Mouse (Mus musculus): ENCODE data around the gene Nxpe2.
"Not testable (repeated sequence)": the region's sequence is repeated elsewhere in the genome, so short reads cannot be mapped to it uniquely, and the experiment has no call there.

Nxpe2 gene

DNA sequence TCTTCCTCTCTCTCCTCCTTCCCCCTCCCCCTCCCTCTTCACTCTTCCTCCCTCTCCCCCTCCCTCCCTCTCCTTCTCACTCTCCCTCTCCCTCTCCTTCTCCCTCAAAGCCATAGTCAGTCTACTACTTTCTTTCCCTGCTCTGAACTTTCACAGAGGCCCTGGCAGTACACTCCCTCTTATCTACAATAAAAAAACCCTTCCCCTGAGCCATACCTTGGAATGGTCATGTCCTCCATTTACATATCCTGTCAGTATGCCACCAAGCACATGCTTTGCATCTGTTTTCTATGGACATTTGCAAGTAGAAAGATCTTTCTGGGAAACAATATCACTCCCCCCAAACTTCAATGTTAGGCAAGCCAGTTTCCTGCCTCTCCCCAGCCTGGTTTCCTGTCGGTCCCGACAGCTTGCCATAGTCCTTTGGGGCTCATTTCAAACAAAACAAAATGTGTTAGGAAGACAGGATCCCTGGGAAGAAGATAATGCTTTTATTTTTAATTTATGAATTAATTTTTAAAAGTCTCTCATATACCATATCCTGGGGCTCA lies at the start of gene Nxpe2:
Gene Nxpe2 (minus strand): TSS at position 307 of the 551 bp plus-strand sequence.
- DNase-seq (ENCODE audit: low spot score): no peak

DNA sequence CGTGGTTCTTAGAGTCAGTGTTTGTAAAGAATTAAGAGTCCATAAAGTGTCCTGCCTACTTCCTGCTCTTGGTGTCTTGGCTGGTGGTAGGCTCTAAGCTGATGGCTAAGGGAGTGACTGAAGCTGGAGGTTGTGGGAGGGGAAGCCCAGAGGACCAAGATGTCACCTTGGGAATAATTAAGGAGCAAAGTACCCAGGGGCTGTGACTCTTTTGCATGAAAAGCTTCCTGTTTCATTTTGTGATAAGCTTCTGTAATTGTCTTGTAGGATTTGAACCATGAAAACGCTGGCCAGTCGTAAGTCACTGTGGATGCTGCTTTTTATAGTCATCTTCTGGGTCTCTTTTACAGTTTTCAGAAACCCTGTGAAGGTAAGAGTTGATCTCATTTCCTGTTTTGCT lies 36.7 kb upstream of the Nxpe2 start:
- DNase-seq (ENCODE audit: low spot score): no peak

DNA sequence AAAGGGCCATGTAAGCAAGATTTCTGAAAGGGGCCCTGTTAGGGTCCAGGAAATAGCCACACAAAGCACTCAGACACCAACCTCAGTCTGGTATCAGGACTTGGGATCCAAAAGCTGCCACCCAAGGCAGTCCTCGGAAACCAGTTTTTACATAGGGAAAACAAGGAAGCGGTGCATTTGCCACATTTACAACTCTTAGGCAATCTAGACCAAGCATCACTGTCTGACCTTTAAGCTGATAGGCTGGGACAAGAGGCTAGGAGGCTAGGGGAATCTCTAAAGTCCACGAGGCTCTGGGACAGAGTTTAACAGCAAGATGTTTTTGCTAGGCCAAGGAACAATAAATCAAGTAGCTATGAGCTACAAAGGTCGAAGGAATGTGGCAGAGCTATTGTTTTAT lies 35.2 kb upstream of the Nxpe2 start:
- DNase-seq (ENCODE audit: low spot score): peak; percentile 96

DNA sequence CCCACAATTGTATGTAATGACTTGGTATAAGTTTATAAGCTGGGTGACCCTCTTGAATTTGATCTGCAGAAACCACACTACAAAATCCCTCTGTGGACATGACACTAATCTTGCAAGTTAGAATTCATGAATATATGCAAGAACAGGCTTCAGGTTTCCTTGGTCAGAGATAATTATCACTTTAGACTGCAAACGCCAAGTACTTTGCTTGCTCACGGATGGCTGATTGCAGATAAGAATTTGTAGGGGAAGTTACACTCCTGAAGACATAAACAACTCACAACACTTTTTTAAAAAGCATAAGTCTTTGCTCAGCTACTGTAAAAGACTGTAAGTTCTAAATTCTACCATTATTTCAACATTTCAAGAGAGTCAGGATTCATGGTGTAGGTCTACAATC lies 21.1 kb upstream of the Nxpe2 start:
- DNase-seq (ENCODE audit: low spot score): no peak

DNA sequence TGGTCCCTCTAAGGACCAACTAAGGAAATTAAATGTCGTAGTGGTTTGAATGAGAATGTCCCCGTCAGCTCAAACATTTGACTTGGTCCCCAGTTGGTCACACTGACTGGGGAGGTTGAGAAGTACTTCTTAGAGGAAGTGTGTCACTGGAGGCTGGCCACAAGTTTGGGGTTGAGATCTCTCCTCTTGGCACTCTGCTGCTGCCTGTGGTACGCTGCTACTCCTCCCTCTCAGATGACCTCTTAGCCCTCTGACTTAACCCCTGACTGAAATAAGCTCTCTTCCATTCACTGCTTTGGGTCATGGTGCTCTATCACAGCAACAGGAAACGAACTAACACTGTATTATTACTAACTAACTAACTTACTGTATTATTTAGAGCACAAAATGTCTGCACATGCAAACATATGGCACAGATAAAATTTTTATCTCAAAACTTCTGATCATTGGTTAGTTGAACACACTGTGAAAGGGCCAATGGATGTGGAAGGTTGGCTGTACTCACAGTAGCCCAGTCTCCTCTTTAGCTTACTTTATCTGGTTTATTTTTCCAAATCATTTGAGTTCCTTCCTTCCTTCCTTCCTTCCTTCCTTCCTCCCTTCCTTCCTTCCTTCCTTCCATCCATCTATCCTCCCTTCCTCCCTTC lies 20.1 kb upstream of the Nxpe2 start:
- DNase-seq (ENCODE audit: low spot score): peak; percentile 36

DNA sequence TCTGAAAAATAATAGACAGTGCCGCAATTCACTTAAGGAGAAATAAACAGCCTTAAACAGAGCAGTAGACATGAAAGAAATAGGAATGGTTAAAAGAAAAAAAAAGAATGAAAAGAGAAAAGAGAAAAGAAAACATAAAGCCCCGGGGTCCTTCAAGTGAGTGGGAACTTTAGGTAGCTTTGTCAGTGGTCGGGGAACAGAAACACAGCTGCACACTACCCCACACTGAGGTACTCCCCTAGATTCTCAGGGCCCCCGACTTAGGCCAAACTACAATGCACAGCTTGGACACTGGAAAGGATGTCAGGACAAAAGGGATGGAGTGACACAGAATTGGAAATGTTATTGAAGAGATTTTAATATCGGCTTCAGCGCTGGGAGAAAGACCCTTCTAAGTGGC lies 9.5 kb upstream of the Nxpe2 start:
- DNase-seq (ENCODE audit: low spot score): no peak

DNA sequence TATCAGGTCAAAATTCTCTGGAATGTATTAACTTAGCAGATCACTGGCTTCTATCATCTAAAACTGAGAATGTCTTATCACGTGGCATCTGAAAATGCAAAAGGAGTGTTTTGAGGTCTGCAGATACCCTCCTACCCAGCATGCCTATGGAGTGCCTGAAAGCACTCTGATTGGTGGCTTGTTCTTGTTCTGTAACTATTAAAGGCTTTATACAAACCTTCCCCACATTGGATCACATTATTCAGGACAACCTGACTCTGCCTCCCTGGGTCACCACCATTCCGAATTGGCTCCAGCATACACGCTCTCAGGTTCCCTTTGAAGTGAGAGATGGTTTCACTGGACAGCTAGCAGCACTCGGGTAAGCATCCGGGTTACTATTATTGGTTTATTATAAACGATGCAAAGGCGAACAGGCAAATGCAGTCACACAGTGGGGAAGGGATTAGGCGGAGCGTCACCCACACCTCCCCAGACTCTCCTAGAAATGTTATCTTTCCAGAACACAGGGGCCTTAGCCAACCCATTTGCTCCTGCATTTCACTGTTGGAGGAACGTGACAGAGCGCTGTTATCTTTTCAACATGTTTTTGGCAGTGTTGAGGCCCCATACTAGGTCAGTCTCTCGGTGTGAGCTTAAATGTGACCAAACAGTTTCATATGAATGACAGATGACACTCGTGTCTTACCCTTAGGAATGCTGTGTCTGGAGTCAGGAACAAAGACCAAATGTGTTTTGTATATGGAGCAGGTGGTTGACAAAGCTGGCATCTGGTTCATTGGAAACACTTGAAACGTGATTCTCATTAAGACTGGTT lies 8.8 kb upstream of the Nxpe2 start:
- no peak for DNase-seq (ENCODE audit: low spot score)

DNA sequence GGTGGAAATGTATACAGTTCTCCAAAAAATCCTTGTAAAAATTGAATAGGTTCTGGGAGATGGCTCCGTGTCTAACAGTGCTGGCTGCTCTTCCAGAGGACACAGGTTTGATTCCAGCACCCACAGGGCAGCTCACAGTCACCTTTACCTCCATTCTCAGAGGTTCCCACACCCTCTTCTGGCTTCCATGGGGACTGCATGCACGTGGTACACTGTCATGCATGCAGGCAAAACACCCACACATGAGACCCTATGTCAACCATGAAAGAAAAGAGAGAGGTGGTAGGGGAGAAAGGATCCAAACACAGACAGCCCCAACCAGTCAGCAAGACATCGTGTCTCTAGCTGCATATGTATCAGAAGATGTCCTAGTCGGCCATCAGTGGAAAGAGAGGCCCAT lies 7.6 kb upstream of the Nxpe2 start:
- no peak for DNase-seq (ENCODE audit: low spot score)

DNA sequence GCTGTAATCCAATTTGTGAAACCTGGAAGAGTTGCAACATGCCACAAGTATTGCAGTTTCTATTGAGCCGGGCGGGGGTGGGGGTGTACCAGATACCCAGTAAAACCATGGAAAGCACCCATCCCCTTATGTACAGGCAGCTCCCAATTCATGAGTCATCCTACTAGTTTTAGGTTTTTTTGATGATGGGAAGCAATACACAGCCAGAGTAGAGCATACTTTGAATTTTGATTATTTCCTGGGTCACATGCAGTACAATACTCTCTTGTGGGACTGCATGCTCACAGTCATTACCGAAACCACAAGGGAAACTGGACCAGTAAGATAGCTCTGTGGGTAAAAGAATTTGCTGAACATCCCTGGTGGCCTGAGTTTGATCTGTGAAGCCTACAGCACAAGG lies 3.8 kb upstream of the Nxpe2 start:
- DNase-seq (ENCODE audit: low spot score): no peak

DNA sequence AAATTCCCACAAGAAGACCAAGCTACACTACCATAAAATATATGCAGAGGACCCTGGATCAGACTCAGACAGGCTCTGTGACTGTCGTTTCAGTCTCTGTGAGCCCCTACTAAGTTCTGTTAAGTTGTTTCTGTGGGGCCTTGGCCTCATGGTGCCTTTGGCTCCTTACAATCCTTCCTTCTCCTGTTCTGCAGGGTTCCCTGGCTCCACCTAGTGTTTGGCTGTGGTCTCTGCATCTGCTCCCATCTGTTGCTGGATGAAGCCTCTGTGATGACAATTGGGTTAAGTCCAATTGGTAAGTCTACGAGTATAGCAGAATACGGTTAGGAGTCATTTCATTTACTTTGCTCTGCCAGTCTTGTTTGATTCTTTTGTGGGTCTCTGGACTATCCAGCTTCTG lies 1.5 kb upstream of the Nxpe2 start:
- peak; percentile 91 for DNase-seq (ENCODE audit: low spot score)

DNA sequence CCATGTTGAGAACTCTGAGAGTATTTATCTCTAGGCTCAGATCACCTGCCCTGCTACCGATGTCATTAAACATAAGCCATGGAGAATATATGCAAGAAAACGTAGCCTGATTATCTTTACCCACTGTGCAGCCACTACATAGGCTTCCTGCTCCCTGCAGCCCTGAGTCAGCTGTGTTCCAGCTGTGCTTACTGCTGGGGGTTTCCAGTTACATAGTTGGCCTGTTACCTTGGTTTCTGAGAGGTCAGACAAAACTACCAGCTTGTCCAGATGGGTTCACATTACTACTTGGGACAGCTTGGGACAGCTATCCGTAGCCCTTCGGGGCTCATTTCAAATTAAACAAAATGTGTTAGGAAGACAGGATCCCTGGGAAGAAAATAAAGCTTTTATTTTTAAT lies 868 bp upstream of the Nxpe2 start:
- DNase-seq (ENCODE audit: low spot score): no peak

DNA sequence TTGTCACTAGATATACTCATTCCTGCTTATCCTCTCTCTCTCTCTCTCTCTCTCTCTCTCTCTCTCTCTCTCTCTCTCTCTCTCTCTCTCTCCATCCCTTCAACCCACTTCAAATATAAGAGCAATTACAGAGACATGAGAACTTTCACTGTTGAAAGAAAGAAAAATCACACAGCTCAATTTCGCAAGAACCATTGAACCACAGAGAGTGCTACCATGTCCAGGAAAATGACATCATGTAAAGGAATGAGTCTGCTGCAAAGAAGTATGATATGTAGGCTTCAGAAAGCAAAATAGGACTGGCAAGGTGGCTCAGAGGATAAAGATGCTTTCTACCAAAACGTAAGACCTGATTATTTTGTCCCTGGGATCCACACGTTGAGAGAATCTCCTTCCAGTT lies 7.4 kb downstream of the Nxpe2 start:
- peak; percentile 18 for DNase-seq (ENCODE audit: low spot score)

DNA sequence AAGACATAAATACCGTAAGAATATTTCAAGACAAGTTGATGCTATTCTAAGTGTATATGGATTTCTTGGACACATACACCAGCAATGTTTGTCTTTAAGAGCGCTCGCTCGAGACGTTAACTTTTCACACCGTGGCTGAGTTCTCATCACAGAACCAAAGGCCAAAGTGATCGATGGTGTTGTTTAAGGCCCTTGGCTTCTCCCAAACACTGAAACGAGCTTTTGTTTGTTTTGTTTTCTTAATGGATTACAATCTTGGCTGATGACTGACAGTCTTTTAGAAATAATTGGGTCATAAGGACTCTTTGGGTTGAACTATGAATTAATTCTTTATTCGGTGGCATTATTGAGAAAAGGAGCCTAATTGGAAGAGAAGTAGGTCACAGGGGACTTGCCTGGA lies 7.8 kb downstream of the Nxpe2 start:
- DNase-seq (ENCODE audit: low spot score): no peak

DNA sequence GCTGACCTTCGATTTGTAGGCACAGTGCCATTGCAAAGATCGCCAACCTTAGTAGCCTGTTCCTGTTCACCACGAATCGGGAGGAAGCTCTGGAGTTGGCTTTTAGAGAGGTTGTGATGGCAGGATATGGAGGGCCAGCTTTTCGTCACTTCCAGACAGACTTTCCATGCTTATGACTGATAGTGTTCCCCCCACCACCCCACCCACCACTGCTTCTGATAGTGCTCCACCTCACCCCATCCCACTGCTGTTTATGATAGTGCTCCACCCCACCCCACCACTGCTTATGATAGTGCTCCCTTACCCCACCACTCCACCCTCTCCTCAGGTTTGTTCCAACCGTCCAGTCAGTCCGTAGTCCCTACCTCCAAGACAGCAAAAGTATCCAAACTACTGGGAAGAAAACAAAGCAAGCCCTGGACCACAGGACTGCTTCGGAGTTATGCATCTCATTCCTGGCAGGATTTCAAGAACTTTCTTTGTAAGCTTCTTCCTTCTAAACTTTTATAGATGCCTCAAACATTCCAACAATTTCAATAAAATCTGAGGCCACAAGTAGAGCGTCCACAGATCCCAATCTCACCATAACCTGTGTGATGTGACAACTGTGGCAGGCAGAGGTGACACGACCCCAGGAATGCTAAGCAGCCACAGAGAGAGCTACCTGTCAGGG lies 12.4 kb downstream of the Nxpe2 start:
- DNase-seq (ENCODE audit: low spot score): no peak

DNA sequence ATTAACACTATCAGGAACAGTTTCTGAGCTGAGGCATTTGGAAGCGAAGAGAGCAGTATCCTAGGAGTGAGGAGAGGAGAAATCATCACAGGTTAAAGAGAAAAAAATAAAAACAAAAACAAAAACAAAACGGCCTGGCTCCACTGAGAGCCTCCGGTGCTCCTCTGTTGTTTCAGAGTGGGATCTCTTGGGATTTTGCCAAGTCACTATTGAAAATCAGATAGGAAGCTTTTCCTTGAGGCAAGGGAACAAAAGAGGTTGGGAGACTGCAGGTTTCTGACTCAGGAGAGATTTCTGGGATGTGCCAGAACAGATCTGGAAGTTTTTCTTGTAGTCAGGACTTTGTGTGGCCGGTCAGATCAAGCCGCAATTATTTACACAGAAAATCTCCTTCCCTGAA lies 13.7 kb downstream of the Nxpe2 start:
- no peak for DNase-seq (ENCODE audit: low spot score)

DNA sequence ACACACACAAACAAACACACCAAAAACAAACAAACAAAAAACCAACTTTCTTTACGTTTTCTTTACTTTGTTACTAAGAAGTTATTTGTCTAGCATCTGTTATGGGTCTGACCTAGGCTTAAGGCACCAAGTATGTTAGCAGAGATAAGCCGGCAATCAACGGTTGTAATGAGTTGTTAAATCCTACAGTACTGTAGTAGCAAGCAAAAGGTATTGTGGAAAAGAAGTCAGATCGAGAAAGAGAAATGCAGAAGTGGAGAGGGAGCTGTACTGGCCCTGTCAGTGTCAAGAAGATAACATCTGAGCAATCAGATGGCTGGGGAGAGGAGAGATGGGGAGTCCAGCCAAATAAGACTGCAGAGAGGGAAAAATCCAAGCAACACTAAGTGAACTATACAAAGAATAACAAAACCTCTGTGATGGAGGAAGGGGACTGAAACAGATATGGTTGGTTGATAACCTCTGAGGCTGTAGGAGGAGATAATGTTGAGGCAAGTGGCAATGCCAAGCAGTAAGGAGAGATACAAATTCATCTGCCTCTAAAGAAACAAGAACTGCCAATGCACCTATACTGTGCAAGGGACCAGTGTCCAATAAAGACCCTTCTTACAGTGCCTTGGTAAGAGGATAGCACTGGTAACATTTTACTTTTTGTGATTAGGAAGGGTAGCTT lies 14.3 kb downstream of the Nxpe2 start:
- DNase-seq (ENCODE audit: low spot score): no peak

DNA sequence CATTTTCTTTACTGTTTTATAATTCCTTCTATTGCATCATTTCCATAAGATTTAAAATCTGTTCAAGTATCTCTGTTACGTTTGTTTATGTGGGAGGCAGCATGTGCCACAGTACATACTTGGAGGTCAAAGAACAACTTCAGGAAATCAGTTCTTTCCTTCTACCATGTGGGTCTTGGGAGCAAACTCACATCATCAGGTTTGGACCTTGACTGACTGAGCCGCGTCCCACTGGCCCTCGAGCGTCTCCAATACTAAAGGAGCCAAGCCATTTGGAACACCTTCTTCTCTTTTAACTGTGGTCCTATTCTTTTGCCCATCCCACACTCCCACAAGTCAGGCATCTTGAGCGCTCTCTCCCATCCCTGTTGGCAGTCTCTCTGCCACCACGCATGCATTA lies 23.7 kb downstream of the Nxpe2 start:
- DNase-seq (ENCODE audit: low spot score): no peak

DNA sequence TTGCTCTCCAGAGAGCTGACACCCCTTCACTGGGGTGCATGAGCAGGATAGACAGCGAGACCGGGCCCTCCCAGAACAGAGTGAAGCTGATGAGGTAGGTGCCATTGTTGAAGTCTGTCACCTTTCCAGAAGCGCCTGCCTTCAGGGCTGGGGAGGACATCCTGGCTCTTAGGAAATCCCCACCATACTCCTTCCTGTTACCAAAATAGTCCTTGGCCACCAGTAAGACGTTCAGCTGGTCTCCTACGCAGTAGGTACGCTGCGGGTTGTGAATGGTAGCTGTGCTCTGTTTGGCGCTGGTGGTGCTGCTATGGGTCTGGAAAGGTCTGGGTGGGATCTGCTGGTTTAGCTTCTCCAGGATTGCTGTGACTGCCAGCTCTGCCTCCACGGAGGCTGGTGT lies 26.9 kb downstream of the Nxpe2 start:
- no peak for DNase-seq (ENCODE audit: low spot score)

DNA sequence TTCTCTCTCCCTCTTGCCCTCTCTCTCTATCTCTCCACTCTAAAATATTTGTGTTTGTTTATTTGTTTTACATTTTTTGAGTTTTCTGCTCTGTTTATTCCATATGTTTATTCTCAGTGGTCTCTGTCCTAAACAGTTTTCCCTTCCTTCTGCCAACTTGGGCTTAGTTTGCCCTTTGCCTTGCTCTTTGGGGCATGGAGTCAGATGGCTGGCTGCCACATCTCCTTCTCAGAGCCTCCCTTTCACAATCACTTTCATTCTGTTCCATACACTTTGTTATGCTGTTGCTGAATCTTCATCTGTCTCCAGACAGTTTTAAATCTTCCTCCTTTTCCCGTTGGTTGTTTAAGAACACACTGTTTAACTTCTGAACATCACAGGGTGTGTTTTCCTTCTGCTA lies 37.4 kb downstream of the Nxpe2 start:
- DNase-seq (ENCODE audit: low spot score): peak; percentile 91

DNA sequence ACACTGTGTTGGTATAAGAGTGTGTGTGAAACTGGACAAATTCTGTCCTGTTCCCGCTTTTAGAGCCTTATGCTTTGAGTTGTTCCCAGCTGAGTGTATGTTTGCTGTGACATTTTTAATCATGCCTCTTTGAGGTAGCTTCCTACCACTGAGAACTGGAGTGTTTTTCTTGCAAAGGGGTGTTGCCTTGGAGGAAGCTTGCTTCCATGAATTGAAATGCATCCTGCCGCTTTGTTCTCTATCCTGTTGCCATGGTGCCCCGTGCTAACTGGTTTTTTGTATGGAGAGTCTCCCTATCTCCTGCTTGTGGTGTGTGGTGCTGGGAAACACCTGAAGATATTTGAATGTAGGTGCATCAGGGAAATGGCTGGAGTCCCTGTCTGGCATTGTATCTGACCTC lies 39.1 kb downstream of the Nxpe2 start:
- DNase-seq (ENCODE audit: low spot score): no peak

DNA sequence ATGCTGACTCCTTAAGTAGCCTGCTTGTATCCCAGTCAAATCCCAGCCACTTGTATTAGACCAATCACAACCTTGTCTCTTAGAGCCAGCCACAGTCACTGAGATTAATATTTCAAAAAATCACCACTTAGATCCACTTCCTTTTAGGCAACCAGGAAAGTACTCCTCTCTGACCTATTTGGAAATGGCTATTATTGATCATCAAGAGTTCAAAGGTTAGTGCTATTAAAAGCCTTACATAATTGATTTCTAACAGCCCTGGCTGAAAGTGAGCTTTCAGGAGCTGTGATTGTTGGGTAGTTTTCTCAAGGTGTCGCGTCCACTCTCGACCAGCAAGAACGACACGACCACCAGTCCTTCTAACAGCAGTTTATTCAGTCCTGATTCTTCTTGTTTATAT lies 42.0 kb downstream of the Nxpe2 start:
- no peak for DNase-seq (ENCODE audit: low spot score)

DNA sequence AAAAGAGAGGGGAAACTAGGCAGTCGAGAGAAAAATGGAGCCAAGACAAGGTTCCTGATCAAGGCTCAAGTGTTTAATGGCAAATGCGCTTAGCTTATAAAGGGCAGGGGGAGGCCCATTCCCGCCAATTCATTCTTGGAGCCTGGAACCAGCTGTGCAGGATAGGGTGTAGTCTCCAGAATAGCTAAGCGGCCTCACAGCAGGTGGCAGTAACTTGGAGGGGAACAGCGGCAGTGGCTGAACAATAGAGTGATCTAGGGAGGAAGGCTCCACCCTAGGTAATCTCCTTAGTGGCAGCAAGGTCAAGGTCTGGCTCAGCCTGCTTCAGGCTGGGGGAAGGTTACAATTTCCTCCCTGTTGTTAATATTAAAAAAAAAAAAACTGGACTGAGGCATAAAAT lies 49.7 kb downstream of the Nxpe2 start:
- DNase-seq (ENCODE audit: low spot score): not testable (repeated sequence)
